Mouse (Mus musculus): Measurements from ENCODE around the gene Olfr311.
"Not testable (repeated sequence)": the region's sequence is repeated elsewhere in the genome, so short reads cannot be mapped to it uniquely, and the experiment has no call there.

Olfr311 gene

DNA sequence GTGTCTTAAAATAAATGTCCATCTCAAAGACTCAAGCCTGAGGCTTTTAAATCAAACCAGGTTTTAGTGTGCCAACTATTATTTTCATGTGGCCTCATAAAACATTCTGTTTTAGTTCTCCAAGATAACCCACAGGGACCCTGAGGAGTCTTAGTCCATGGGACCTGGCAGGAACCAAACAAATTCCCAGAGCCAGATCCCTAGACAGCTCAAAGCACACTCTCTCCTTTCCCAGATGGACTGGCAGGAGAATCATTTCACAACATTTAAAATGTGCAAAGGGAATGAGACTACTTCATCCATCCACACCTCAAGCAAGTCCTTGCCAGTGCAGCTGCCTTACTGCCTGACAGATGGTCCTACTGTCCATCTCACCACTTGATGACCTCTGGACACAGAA lies at the start of gene Olfr311:
Gene Olfr311 (plus strand): TSS at position 301 of the 400 bp plus-strand sequence.
- DNase-seq (ENCODE audit: low read depth, low spot score): not testable (repeated sequence)

DNA sequence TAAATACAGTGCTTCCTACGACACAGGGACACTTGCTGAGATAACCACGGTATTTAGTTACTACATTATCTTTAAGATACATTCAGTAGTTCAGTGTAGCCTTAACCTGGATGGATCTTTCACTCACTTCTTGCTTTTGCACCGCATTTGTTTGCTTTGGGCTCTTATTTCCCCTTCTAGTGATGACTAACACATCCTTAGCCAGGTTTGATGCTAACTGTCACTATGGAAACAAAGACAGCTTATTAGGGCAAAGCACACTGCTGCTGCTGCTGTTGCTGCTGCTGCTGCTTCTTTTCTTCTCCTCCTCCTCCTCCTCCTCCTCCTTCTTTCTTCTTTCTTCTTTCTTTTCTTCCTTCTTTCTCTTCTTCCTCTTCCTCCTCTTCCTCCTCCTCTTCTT lies 49.5 kb upstream of the Olfr311 start:
- DNase-seq (ENCODE audit: low read depth, low spot score): no peak

DNA sequence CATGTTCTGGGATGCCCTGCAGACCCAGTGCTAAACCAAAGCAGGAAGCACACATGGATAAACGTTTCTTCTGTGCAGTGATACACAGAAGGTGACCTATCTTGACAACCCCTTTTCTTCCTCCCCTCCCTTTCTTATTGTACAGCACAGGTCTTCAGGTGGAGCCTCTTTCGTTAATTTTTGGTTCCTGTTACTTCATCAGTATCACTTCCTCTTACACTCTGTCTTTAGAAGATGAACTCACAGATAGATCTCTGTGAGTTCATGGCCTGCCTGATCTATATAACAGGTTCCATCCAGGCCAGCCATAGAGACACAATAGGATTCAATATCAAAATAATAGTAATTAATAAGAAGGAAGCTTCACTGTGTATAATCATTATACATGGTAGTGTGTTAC lies 49.0 kb upstream of the Olfr311 start:
- no peak for DNase-seq (ENCODE audit: low read depth, low spot score)

GRCm38 (mm10) chr11:58790646-58791045 lies 48.4 kb upstream of the Olfr311 start:
- DNase-seq (ENCODE audit: low read depth, low spot score): no peak

GRCm38 (mm10) chr11:58795856-58796255 lies 43.2 kb upstream of the Olfr311 start:
- DNase-seq (ENCODE audit: low read depth, low spot score): no peak

DNA sequence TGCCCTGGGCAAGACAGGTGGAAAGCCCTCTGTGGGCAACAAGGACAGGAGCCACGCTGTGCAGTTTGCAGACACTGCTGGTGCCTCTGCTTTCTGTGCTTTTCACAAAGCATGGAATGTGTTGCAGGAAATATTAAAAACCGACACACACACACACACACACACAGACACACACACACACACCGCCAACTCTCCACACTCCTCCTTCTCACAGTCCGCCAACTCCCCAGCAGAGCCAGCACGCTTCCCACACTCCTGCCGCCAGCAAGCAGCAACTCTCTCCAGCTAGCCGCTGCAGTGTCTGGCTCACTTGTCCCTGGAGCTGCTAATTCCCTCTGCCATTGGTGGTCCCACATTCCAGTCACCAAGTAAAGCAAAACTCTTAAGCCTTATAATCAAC lies 42.2 kb upstream of the Olfr311 start:
- DNase-seq (ENCODE audit: low read depth, low spot score): no peak

DNA sequence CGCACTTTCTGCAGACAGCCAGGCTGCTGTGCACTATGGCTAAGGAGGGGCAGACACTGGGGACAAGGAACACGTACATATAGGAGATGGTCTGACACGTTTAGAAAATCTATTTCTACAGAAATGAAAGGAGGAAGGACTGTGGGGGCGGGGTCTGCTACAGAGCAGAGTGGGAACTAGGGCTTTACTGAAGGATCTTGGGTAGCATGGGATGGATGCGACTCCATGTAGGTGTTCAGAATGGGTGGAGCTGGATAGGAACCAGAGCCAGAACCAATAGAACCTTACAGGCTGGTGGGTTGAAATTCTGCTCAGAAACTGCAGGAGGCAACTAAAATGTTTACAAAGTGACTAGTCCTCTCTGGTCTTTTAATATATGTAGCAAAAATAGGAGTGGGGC lies 39.3 kb upstream of the Olfr311 start:
- no peak for DNase-seq (ENCODE audit: low read depth, low spot score)

DNA sequence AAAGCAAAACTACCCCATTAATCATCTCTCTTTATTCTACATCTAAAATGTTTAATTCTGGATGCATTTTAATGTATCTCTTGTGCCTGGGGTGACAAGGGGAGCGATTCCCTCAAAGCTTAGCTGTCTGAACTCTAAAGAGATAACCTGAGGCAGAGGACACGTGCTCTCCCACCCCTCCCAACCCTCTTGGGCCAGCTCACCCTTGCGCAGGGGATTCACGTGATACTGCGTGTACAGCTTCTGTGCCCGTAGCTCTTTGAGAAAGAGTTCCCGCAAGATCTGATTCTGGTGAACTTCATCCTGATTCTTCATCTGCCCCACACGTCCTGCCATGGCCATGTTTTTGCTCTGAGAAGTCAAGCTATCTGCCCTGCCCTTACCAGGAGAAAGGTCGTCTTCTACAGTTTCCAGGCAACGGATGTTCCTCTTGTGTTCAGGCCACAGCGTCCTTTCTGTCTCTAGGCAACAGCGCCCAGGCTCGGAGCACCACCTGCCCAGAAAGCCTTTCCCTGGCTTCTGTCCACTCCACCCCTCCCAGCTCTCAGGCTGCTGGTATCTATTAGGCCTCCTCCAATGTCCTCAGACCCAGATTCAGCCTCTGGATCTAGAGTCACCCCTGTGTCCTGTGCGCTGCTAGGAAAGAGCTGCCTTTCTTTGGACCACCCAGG lies 37.4 kb upstream of the Olfr311 start, which contains the start of gene Fam183b:
Gene Fam183b (minus strand): TSS at position 403 of the 671 bp plus-strand sequence.
- peak; percentile 7 for DNase-seq (ENCODE audit: low read depth, low spot score)

DNA sequence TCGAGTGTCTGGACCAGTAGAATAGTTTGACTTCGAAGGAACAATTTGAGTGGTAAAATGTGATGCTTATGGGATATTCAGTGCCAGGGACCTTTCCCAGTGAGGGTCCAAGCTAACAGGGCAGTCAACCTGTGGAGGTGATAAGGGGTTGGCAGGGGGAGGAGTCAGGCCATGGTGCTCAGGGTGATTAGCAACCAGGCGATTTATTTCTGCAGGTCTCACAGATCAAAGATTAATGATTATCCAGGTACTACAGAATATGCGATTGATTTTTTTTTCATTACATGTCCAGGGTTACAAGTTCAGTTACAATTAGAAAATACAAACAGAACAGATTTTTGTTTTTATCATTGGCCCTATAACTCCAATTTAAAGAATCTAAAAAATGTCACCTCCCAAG lies 35.2 kb upstream of the Olfr311 start:
- DNase-seq (ENCODE audit: low read depth, low spot score): no peak

GRCm38 (mm10) chr11:58804393-58804792 lies 34.7 kb upstream of the Olfr311 start:
- DNase-seq (ENCODE audit: low read depth, low spot score): no peak

- no peak for DNase-seq (ENCODE audit: low read depth, low spot score)
Observed at GRCm38 (mm10) chr11:58812001-58812400, 27.1 kb upstream of the Olfr311 start.

DNA sequence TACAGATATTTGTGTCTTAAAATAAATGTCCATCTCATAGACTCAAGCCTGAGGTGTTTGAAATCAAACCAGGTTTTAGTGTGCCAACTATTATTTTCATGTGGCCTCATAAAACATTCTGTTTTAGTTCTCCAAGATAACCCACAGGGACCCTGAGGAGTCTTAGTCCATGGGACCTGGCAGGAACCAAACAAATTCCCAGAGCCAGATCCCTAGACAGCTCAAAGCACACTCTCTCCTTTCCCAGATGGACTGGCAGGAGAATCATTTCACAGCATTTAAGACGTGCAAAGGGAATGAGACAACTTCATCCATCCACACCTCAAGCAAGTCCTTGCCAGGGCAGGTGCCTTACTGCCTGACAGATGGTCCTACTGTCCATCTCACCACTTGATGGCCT lies 24.4 kb upstream of the Olfr311 start, which contains the start of gene Olfr313:
Gene Olfr313 (plus strand): TSS at position 301 of the 400 bp plus-strand sequence.
- not testable (repeated sequence) for DNase-seq (ENCODE audit: low read depth, low spot score)

DNA sequence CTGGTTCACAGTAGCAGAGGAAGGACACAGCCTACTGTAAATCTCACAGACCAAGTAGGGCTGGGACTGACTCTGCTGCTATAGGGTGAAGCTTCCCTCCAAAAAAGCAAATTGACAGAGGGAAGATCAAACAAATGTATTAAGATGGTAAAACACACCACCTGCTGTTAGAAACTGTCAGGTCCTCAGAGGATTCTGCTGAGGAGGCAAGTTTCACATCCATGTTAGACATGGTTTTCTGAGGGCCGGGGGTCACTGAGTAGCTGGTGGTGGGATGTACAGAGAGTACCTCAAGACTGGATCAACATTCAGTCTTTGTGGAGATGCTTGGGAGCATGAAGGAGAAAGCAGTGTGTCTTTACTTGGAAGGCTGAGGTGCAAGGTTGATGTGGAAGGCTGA lies 23.4 kb upstream of the Olfr311 start:
- DNase-seq (ENCODE audit: low read depth, low spot score): no peak

- DNase-seq (ENCODE audit: low read depth, low spot score): not testable (repeated sequence)
Observed at GRCm38 (mm10) chr11:58828937-58829336, 10.1 kb upstream of the Olfr311 start, which contains the start of gene Olfr312. TSS of gene Olfr312 (plus strand) at chr11:58829237.

DNA sequence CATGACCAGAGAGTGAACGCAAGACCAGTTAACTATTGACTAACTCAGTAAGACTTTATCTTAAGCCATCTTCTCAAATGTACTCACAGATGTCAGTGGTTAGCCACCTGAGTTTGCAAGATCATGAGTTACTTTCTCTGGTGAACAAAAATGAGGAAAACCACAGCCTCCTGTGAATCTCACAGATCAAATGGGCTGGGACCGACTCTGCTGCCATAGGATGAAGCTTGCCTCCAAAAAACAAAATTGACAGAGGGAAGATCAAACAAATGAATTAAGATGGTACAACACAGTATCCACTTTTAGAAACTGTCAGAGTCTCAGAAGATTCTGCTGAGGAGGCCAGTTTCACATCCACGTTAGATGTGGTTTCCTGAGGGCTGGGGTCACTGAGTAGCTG lies 9.3 kb upstream of the Olfr311 start:
- DNase-seq (ENCODE audit: low read depth, low spot score): no peak

- DNase-seq (ENCODE audit: low read depth, low spot score): not testable (repeated sequence)
Observed at GRCm38 (mm10) chr11:58832541-58832940, 6.5 kb upstream of the Olfr311 start.

DNA sequence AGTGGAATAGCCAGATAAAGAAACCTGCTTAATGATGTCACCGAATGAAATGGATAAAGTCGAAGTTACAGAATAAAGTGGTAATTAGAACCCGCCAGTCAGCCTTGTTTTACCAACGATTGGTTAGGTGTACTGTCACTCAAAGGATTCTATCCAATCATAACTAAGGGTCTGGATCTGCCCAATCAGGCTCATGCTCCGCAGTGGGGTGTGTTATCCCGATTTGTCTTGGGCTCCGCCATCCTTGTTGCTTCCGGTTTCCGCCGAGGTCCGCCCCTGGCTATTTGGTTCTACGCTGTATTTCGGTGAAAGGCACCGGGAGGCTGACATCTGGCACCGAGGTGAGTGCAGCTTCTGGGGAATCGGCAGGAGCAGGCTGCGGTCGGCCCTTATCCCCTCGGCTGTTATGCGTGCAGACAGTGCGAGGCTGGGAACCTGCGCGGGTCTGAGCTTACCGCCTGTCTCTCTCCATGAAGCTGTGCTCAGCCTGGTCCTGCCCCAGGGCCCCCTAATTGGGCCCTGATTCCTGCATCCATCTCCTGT lies 7.9 kb downstream of the Olfr311 start, which contains the start of gene Gm12258:
Gene Gm12258 (plus strand): TSS at position 240 of the 543 bp plus-strand sequence.
- DNase-seq (ENCODE audit: low read depth, low spot score): peak; percentile 100

DNA sequence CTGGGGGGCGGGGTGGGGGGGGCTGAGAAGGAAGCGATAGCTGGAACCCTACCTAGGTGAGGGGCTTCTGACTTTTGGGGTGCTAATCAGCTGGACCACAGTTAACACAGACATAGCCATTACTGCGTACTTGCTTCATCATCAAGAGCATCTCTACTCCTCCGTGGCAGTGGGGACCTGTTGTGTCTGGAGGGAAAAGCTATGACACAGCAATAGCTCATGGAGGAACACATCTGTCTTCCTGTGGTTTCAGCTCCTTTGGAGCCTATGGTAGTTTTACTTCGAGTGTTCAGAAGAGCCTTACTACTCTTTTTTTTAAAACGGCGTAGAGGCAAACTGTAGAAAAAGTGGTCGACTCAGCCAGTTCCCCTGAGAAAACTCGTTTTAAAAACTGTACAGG lies 8.6 kb downstream of the Olfr311 start:
- DNase-seq (ENCODE audit: low read depth, low spot score): no peak

- no peak for DNase-seq (ENCODE audit: low read depth, low spot score)
Observed at GRCm38 (mm10) chr11:58849731-58850130, 10.7 kb downstream of the Olfr311 start.

DNA sequence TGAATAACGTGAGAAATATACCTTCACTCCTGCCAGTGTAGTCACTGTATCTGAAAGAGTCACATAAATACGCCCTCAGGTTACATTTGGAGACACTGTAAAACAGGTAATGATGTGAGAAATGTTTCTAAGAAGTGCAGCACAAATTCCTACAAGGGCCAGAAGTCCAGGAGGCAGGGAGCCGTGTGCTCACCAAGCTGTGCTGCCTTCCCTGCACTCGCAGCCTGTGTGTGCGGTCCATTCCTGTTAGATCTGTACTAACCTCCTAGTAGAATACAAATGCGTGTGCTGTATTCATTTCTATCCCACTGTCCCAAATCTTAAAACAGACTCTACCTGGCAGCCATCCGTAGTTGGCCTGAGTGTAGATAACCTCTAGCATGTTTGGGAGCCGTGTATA lies 21.7 kb downstream of the Olfr311 start:
- no peak for DNase-seq (ENCODE audit: low read depth, low spot score)

GRCm38 (mm10) chr11:58867039-58867953 lies 28.2 kb downstream of the Olfr311 start, which contains the start of gene 2810021J22Rik:
TSS of gene 2810021J22Rik (plus strand) at chr11:58867216.
- peak; percentile 81 for DNase-seq (ENCODE audit: low read depth, low spot score)

DNA sequence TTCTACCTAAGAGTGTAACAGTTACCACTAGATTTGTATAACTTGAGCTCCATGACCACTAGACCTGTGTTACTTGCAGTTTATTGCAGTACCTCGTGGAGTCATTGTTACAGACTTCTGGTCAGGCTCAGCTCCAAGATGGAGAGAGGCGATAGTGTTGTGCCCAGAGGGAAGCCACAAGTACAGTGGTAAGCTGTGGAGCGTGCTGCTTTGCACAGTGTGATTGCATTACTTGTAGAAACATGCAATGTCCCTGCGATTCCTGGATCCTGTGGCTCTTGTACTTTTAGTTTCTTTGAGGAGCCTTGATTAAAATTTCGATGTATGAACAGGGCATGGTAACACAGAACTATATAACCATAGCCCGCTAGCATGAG lies 28.9 kb downstream of the Olfr311 start:
- no peak for DNase-seq (ENCODE audit: low read depth, low spot score)

Data from forelimb bud, embryonic 11.5 days (tissue).